Comparison of ENCODE assay signal across 8 mouse cellular contexts in the genomic region with DNA sequence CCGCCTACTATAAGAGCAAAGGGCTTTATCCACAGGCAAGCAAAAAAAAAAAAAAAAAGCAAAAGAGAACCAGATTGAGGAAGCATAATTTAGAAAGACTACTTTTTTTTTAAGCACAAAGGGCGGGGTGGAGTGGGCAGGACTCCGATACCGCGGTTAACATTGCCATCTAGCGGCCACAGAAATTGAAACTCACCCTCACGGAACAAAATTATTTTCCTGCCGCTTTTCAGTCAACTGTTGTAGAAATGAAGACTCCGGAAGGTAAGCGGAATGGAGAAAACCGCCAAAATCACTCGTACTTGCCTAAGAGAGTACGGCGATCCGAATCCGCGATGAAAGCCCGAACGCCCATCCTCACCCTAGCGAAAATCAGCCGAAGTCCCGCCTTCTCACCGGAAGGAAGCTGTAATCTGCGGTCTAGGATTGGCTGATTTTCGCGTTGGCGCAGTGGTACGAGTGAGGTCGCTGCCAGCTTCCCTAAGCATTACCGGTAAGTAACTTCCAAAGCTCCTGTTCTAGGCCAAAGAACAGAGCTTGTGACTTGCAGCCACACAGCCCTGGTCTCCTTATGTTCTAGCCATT. TPM values are rescaled to one million over a fixed set of nuclear protein-coding genes. Genes with fewer than 3 reads are reported as not detected.
A peak's percentile ranks its signal among the peaks of the same experiment; 100 is the strongest.
DNase-seq lines count a peak whose midpoint lies in the region; ATAC-seq lines count a peak whose summit lies in the region.

Tmem29 (minus strand) TSS at position 389 of the 585 bp plus-strand sequence.

- H3K4me3 ChIP-seq in hindbrain, embryonic 16.5 days (ENCODE audit: low read length): peak within 1 kb of the TSS; percentile 49
- H3K4me3 ChIP-seq in macrophage (ENCODE audit: inconsistent target): peak within 1 kb of the TSS; percentile 45

- WGBS in hindbrain, embryonic 16.5 days: 3% methylated on average over 30 of the region's 30 CpGs
- 0% methylated on average over 25 of the region's 30 CpGs for WGBS in macrophage (ENCODE audit: missing documents)

- H3K4me2 ChIP-seq in hindbrain, embryonic 16.5 days (ENCODE audit: low read length): peak within 1 kb of the TSS; percentile 54

- no peaks in the 10 kb centered on the region for H3K9me3 ChIP-seq in hindbrain, embryonic 16.5 days (ENCODE audit: control insufficient read depth, low read length)

- H3K36me3 ChIP-seq in hindbrain, embryonic 16.5 days (ENCODE audit: control insufficient read depth, insufficient read depth, low read length): no peaks in the 10 kb centered on the region
- no peaks in the 10 kb centered on the region for H3K36me3 ChIP-seq in macrophage (ENCODE audit: inconsistent target)

- DNase-seq in R1 (ENCODE audit: low read depth, low spot score): peak; percentile 90
- DNase-seq in cerebellum, postnatal 36 days: peak; percentile 85 to 94
- peak; percentile 84 for DNase-seq in gastrocnemius, adult 18-20 months (ENCODE audit: low spot score)
- DNase-seq in left cerebral cortex, adult 18-20 months (ENCODE audit: low spot score in 2 of 2): peak; percentile 75 to 93
- peak; percentile 87 for DNase-seq in right cerebral cortex, adult 18-20 months
- peak; percentile 45 for DNase-seq in urinary bladder, postnatal 10 days (ENCODE audit: low spot score)

- H3K4me1 ChIP-seq in hindbrain, embryonic 16.5 days (ENCODE audit: control insufficient read depth, insufficient read depth, low read depth, low read length): peaks cover 3% of the 10 kb centered on the region; the same call in 1 of the 2 replicates

- no peaks in the 10 kb centered on the region for H3K79me2 ChIP-seq in macrophage (ENCODE audit: inconsistent target)

- peak; percentile 98 for ATAC-seq in hindbrain, embryonic 16.5 days

- H3K9ac ChIP-seq in hindbrain, embryonic 16.5 days (ENCODE audit: low read depth, low read length): peak within 1 kb of the TSS; percentile 65

- H3K27me3 ChIP-seq in hindbrain, embryonic 16.5 days (replicated peaks; ENCODE audit: control insufficient read depth, insufficient read depth, low read length): no peaks in the 10 kb centered on the region

- peak within 1 kb of the TSS; percentile 82 for H3K27ac ChIP-seq in hindbrain, embryonic 16.5 days (ENCODE audit: low read depth, low read length)
- peak within 1 kb of the TSS; percentile 60 for H3K27ac ChIP-seq in macrophage

RNA-seq across cellular contexts. Expression of gene Tmem29, which starts in this region (rescaled TPM):
- 1 to 10 TPM; 5.6 TPM for total RNA-seq in gastrocnemius, adult 18-20 months (2021)
- polyA plus RNA-seq in hindbrain, embryonic 16.5 days (2015; fragmentation: Nextera tagmentation; extraction: Ambion mirVana): 74.6 and 78.2 TPM in 2 replicates
- total RNA-seq in left cerebral cortex, adult 18-20 months (2021): 10 to 100 TPM; 35.4 to 39.0 TPM
- 10 to 100 TPM in 23 of 26 experiments, 1 to 10 TPM in 3; 3.5 to 23.1 (median 16.0) TPM for total RNA-seq in macrophage (2018; cell fraction: chromatin; rRNA removed)
- total RNA-seq in macrophage (2018; cell fraction: cytosol; rRNA removed): 10 to 100 TPM in 4 of 26 experiments, 1 to 10 TPM in 22; 5.5 to 10.3 (median 8.7) TPM
- total RNA-seq in macrophage (2018; cell fraction: nucleus; rRNA removed): 10 to 100 TPM in 22 of 26 experiments, 1 to 10 TPM in 4; 8.3 to 31.6 (median 14.9) TPM
- polyA plus RNA-seq in macrophage (2018): 7.7 to 21.0 TPM (median 8.1 TPM) in 3 replicates

Comparison
In these comparisons a context has a peak if more than half of its experiments do, and no peak if none do; other contexts are left out.
1. Peak in every context shown above with its lines: DNase-seq, ATAC-seq, H3K4me3 ChIP-seq and H3K27ac ChIP-seq.
2. RNA of gene Tmem29 (total RNA-seq): 35.4 to 39.0 TPM in left cerebral cortex, adult 18-20 months; 5.6 TPM in gastrocnemius, adult 18-20 months; every median in the first group is over 4 times any median in the second.